Mouse (Mus musculus): ENCODE results near the gene Slc22a4.
"Not testable (repeated sequence)": the region's sequence is repeated elsewhere in the genome, so short reads cannot be mapped to it uniquely, and the experiment has no call there.

Gene Slc22a4

GRCm38 (mm10) chr11:54007717-54008116, 20.2 kb downstream of the Slc22a4 start:
- intact Hi-C loops (cut with DNase I) = no loop called here

- intact Hi-C loops (cut with DNase I) = no loop called here
Observed at GRCm38 (mm10) chr11:54006901-54007300, 21.0 kb downstream of the Slc22a4 start.

GRCm38 (mm10) chr11:54006362-54006761, 21.5 kb downstream of the Slc22a4 start:
- intact Hi-C loops (cut with DNase I) = not testable (repeated sequence)

- intact Hi-C loops (cut with DNase I) = loop anchor here (5.0 kb wide), 1 partner anchor 253 kb away; no protein-coding TSS in a partner anchor
Observed at GRCm38 (mm10) chr11:54004734-54005133, 23.2 kb downstream of the Slc22a4 start.

GRCm38 (mm10) chr11:54004221-54004620, 23.7 kb downstream of the Slc22a4 start:
- intact Hi-C loops (cut with DNase I) = loop anchor here (5.0 kb wide), 1 partner anchor 253 kb away; no protein-coding TSS in a partner anchor

- intact Hi-C loops (cut with DNase I) = loop anchor here (1.0 to 5.0 kb wide), 3 partner anchors 51 to 254 kb away; no protein-coding TSS in a partner anchor
Observed at GRCm38 (mm10) chr11:54002761-54003717, 24.9 kb downstream of the Slc22a4 start.

- intact Hi-C loops (cut with DNase I) = loop anchor here (1.0 to 5.0 kb wide), 3 partner anchors 52 to 255 kb away; no protein-coding TSS in a partner anchor
Observed at GRCm38 (mm10) chr11:54002147-54002760, 25.6 kb downstream of the Slc22a4 start.

- intact Hi-C loops (cut with DNase I) = no loop called here
Observed at GRCm38 (mm10) chr11:53997661-53998060, 30.2 kb downstream of the Slc22a4 start.

GRCm38 (mm10) chr11:53992264-53992663, 35.6 kb downstream of the Slc22a4 start:
- intact Hi-C loops (cut with DNase I) = no loop called here

- intact Hi-C loops (cut with DNase I) = loop anchor here (5.0 kb wide), 1 partner anchor 57 kb away; no protein-coding TSS in a partner anchor
Observed at GRCm38 (mm10) chr11:53989232-53989631, 38.7 kb downstream of the Slc22a4 start.

GRCm38 (mm10) chr11:53988081-53988480, 39.8 kb downstream of the Slc22a4 start:
- intact Hi-C loops (cut with DNase I) = loop anchor here (5.0 kb wide), 1 partner anchor 56 kb away; no protein-coding TSS in a partner anchor

- intact Hi-C loops (cut with DNase I) = no loop called here
Observed at GRCm38 (mm10) chr11:53981396-53981795, 46.5 kb downstream of the Slc22a4 start.

- intact Hi-C loops (cut with DNase I) = no loop called here
Observed at GRCm38 (mm10) chr11:53979788-53980621, 47.9 kb downstream of the Slc22a4 start, which contains the start of gene Slc22a21. TSS of gene Slc22a21 (minus strand) at chr11:53980332.

GRCm38 (mm10) chr11:53979456-53979787, 48.5 kb downstream of the Slc22a4 start:
- intact Hi-C loops (cut with DNase I) = not testable (repeated sequence)

GRCm38 (mm10) chr11:53977672-53978071, 50.2 kb downstream of the Slc22a4 start:
- intact Hi-C loops (cut with DNase I) = no loop called here

GRCm38 (mm10) chr11:53975559-53975958, 52.3 kb downstream of the Slc22a4 start:
- intact Hi-C loops (cut with DNase I) = no loop called here

GRCm38 (mm10) chr11:53958984-53959383, 68.9 kb downstream of the Slc22a4 start:
- intact Hi-C loops (cut with DNase I) = no loop called here

GRCm38 (mm10) chr11:53958176-53958575, 69.7 kb downstream of the Slc22a4 start:
- intact Hi-C loops (cut with DNase I) = not testable (repeated sequence)

GRCm38 (mm10) chr11:53956636-53957035, 71.3 kb downstream of the Slc22a4 start:
- intact Hi-C loops (cut with DNase I) = no loop called here

- intact Hi-C loops (cut with DNase I) = no loop called here
Observed at GRCm38 (mm10) chr11:53954653-53955052, 73.2 kb downstream of the Slc22a4 start.

GRCm38 (mm10) chr11:53950133-53950532, 77.8 kb downstream of the Slc22a4 start:
- intact Hi-C loops (cut with DNase I) = not testable (repeated sequence)

All from adrenal gland (tissue).